Mouse (Mus musculus) WW6 (cell line): Measurements from ENCODE around the gene Gm3336.

Experiments
- DNase-seq: peaks from one replicate; pipeline ENCODE4 v3.0.0-alpha.2; 2013; ENCODE audit warnings: low read depth, low spot score

The Gm3336 gene

DNA sequence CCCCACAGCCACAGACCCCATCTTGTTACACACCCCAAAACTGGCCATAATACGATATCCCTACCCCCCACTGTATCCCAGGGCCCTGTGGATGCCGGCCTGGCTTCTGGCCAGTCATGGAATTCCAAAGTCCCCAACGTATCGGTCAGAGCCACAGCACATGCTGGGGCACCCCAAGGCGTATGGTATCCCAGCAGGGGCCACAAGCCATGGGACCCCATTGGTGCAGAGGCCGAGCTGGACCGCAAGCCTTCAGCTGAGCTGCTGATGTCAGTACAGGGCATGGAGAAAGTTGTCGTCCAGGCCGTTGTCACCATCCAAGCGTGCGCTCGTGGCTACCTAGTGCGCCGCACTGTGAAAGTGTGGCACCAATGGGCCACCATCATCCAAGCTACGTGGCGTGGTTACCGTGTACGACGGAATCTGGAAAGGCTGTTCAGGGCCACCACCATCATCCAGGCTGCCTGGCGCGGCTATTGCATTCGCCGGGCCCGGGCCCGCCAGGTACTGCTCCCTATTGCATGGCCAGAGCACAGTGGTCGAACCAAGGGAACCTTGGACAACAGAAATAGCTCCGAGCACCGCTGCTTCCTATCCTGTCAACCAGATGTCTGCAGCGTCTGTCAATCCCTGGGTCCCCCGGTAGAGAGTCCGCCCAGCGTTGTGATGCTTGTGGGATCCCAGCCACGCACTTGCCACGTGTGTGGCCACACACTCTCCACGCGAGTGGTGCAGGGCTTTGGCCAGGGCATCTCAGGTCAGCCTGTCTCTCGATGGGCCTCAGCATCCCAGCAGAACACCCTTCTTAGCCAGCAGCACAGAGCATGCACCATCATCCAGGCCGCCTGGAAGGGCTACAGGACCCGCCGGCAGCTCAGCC, 1.6 kb upstream of the Gm3336 start:
- peak; percentile 33 for DNase-seq

DNA sequence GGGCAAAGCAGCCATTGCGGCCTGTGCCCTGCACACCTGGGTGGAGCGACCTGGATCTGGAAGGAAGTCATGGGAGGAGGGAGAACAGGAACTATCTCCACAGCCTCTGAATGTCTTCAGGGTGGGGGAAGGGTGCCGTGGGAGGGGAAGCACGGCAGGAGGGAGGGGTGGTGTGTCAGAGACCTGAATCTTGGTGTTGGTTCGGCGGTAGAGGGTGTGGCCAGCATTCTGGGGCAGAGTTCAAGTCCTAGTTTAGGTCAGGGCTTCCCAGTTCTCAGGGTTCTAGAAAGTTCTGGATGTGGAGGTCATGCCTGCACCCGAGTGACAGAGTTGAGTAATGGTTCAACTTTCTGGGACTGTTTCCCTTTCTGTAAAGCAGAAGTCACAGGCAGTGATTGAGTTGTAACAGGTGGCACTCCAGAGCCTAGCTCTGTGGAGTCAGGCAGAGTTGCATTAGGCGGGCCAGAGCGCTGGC, 1.5 kb downstream of the Gm3336 start:
- no peak for DNase-seq

DNA sequence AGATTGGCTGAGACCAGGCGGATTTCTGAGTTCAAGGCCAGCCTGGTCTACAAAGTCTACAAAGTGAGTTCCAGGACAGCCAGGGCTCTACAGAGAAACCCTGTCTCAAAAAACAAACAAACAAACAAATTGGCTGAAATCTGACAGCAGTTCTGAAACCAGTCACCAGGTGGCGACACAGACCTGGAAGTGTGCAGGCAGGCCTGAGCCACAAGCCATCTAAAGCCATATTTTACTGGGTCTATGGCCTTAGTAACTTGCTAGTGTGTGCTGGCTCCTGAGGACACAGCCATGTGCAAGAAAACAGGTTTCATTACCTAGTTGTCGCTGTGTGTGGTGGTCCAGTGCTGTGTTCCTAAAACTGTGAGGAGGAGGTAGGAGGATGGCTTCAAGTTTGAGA, 2.4 kb downstream of the Gm3336 start:
- DNase-seq = no peak

DNA sequence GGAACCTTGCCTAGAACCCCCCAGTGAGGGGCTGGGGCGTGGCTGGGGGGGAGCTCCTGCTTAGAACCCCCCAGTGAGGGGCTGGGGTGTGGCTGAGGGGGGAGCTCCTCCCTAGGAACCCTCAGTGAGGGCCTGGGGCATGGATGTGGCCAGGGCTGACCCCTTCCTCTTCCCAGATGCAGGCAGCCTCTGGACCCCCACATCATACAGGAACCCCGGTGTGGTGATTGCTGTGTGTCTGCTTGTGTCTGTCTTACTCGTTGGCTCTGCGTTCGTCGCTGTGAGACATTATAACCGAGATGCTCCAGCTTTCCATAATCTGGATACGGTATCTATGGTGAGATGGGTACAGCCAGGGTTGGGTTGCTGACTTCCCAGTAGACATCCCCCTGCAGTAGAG, 3.3 kb downstream of the Gm3336 start:
- no peak for DNase-seq

DNA sequence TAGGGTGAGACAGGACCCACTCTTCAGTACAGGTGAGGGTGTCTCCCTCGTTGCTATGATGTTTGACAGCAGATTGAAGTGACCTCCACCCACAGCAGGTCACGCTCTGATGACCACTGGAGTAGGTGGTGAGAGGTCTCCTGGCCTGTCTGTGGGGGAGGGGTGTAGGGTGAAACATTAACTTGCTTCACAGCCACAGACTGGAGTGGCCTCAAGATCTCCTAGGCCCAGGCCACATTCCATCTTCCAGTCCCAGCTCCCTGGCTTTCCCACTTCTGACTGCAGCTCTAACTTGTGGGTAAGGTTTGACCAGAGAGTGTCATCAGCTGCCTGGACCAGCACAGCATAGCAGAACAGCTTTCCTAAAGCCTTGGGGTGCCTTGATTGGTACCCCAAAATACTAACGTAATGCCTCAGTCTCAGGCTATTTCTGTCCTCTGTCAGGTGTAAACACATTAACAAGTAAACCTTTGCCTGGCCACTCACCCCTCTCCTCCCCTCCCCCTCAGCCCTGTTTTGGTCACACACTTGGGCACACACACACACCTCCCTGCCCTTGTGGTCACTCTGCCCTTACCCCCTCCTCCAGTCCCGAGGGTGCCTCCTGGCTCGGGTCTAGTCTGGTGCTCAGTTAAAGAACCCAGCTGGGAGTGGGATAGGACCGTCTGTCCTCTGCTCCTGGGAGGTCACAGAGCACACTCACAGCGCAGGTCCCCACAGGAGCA, 5.3 kb downstream of the Gm3336 start, which contains the start of gene Pde4c:
TSS of gene Pde4c (plus strand) at position 235 of the 725 bp plus-strand sequence.
- DNase-seq = no peak

DNA sequence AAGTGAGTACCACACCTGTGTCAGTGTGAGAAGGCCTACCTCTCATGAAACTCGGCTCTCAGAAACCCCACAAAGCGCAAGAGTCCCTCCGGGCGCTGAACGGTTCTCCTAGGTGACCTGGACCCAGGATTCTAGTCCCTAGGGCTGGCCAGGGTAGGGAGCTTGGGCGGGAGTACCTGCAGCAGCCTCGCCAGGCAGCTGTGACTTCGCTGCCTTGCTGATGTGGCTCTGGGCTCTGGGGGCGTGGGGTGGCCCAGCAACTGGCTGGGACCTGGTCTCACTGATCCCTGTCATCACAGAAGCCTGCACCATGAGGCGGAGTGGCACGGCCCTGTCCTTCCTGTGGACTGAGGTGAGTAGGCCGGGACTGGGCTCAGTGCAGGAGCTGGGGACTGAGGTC, 5.9 kb downstream of the Gm3336 start:
- DNase-seq = no peak

DNA sequence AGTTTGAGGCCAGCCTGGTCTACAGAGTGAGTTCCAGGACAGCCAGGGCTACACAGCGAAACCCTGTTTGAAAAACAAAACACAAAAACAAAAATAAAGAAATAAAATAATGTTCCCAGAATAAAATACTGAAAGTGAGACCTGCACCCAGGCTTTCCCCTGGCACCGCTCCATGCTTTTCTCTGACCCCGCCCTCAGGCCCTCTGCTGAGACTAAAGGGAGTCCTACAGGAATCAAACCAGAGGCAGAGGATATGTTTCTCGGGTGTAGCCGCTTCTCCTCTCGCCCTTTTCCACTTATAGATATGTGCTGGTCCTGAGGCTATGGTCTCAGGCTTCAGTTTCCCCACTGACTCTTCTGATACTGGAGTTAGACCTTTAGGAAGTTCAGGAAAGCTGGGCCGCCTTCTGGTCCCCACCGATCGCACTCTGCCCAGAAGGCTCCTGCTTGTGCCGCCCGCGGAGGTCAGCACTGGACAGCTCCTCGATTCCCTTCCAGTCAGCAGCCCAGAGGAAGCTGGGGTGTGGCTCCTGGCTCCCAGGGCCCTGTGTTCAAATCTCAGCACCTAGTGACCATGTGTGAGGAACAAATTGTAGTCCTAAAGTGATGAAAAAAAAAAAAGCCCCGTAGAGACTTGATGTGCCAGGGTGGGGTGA, 7.6 kb downstream of the Gm3336 start:
- no peak for DNase-seq

DNA sequence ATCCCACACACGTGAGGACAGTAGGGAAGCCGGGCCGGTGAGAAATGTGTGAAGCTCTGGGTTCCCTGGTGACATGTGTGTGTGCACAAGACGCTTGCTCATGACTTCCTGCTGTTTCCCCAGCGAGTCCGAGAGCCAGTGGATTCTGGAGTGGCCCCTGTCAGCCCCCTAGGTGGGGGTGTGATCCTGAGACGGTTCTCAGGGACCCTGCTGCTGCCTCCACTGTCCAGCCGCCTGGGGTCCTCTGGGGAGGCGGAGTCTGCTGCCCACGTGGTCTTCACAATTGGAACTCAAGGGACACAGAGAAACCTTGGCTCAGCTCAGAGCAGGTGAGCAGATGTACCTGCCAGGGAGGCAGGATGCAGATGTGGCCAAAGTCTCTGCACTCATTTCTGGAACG, 8.4 kb downstream of the Gm3336 start:
- DNase-seq = no peak

DNA sequence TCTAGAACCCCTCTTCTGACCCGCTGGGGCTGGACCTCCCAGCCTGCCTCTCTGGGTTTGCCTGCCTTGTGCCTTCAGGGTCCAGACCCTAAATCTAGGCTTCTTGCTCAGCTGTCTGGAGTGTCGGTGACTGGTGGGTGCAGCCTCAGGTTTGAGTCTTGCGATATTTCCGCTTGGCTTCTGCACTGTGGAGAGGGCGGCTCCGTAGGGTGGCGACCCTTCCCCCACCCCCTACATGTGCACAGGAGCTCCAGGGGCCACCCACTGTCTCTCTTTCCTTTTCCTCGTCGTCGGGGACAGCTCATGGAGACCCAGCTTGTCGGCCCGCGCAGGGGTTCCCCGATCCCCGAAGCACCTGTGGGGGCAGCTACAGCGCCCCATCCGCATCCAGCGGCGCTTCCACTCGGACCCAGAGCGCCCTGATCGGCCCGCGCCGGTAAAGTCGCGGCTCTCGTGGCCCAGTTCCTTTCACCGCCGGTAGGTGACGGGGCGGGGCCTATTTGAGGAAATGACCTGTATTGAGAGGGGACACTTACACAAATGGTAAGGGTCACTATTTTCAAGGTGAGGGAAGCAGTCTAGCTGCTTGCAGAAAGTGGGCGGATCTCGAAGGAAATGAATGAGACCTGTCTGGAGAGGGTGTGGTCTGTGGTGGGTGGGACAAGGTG, 11.6 kb downstream of the Gm3336 start:
- no peak for DNase-seq

DNA sequence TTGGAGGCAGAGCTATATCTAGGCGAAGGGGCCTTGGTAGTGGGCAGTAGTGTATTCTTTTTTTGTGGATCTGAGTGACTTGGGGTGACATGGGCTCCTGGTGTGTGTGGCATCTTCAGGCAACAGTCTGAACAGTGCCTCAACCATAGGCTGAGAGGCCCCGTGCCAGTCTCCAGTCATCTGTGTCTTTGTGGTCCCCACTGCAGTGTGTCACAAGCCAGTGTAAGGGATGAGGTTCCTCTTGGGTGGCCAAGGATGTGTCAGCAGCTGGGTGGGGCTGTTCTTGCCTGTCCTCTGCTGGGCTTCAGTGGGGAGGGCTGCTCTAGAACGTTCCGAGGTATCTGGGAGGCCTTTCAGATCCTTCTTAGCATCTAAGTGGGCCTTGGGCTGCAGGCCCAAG, 12.6 kb downstream of the Gm3336 start:
- no peak for DNase-seq

DNA sequence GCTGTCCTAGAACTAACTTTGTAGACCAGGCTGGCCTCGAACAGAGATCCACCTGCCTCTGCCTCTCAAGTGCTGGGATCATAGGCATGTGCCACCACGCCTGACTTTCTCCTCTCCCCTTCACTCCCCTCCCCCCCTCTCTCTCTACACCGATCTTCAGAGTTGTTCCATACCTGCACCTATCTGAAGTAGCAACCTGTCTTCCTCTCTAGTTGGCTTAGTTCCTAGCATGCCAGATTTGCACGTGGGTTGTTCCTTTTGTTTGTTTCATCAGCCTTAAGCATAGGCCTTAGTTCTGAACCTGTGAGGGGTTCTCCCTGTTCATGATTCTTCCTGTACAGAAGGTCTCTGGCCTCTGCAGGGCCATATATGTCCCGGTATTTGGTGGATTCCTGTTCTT, 19.4 kb downstream of the Gm3336 start:
- no peak for DNase-seq

DNA sequence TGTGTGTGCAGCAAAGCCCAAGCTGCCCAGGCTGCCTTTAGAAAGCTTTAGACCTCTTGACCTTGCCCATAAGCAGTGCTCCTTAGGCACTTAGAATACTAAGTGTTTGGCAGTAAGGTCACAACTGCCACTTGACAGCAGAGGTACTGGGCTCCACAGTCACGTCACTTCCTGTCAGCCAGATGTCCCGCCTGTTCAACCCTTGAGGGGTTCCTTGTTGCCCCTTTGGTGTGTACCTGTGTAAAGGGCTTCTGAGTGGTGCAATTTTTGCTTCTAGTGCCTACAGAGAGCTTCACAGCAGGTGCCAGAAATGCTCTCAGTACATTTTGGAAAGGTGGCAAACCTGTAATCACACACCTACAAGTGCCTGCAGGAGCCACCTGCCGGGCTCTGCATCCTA, 19.9 kb downstream of the Gm3336 start:
- DNase-seq = no peak

DNA sequence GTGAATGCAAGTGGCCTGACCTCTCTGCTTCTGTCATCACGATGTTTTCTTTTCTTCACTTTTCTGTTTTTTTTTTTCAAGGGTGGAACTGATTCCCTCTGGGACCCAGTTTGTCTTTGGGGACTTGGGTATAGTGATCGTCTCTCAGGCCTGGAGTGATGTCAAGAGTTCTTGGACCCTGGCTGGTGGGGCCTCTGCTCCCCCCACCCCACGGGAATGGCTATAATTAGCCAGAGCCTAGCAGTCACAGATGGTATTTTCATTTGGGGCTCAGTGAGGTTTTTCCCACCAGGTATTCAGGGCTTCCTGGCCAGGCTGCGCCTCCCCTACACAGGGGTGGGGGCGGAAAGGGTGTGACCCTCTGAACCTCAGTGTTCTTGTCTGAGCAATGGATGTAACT, 23.3 kb downstream of the Gm3336 start:
- DNase-seq = no peak

DNA sequence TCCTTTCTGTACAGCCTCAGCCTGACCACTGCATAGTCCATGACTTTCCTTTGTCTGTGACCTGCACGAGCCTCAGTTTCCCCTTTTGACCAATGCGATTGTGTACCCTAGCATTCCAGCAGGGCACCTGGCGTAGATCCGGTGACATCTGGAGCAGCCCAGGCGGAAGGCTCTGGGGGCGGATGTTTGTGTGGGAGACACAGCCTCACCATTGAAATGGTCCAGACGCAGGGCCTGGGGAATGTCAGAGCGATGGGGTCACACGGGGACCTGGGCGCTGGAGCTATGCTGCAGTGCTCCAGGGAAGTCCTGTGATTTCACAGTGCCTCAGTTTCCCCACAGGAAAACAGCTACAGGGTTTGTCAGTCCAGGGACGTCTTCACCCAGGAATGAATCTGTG, 23.8 kb downstream of the Gm3336 start:
- DNase-seq = no peak

DNA sequence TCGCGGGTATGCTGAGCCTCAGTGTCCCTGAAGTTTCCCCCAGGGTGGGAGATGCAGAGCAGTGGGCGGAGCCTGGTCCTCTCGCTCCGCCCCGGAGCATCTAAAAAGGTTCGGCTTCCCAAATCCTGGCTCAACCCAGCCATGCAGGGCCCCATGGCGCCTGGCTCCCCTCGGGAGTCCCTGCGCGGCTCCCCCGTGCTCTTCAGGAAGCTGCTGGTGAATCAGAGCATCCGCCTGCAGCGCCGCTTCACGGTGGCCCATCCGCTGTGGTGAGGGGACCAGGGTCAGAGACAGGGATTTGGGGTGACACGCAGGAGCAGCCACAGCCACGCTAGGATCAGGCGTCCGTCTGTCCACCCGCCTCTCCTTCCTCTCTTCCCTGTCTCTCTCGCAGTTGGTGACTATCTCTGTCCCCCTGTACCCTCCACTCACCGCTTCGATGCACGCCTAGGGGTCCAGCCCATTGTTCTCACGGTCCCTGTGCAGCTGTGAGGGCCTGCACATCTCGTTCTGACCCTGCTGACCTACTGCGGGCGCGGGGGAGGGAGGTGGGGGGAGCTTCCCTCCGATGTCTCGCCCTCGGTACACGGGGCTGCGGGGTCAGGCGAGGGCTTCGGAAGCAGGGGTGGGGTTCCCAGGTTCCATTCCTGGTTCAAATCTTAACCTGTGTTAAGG, 24.8 kb downstream of the Gm3336 start:
- no peak for DNase-seq

DNA sequence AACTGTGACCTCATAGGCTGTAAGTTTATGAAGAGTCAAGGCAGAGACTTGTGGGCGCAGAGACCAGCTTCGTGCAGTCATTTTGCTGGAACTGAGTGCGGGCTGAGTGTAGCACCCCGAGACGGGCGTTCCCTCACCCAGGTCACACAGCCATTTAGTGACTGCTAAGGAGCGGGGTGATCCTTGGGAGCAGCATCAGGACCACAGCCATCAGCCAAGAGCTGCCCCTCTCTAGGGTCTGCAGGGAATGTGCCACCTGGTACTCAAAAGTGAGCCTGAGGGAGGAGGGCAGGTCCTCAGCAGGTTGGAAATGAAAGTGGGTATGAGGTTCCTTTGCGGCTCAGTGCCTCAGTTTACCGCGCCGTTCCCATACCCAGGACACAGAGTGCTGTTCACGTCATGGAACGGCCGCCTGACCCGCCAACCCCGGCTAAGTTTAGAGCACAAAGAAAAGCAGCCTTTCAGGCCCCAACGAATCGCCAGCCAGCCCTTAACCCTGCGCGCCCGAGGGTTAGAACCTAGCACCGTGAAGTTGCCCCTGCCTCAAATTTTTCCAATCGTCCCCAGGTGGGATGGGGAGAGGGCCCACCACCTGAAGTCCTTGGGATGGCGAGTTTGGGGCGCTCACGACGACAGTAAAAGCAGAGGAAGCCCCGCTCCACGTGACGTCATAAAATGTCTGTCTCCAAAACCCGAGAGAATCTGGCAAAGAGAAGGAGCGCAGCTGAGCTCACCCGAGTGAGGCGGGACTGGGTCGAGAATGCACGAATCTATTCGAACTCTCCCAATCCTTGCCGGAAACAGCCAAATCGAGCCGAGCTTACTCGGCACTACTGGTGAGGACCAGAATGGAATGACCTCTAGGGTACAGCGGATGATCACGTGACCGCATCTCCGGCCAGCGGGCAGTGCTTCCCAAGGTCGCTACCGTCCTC, 25.6 kb downstream of the Gm3336 start:
- no peak for DNase-seq

DNA sequence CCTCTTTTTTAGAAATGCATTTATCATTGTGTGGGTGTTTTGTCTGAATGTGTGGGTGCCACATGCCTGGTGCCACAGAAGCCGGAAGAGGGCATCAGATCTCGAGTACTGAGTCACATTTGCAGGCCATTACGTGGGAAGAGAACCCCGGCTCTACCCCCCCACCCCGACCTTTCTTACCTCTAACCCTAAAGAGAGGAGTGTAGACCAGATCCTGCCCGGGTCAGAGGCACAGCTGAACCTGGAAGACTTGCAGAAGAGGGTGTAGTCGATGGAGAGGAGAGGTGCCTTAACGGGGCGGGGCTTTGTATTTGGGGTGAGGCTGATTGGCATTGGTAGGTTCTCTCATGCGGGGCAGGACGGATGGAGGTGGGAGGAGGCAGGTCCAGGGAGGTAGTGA, 26.5 kb downstream of the Gm3336 start:
- no peak for DNase-seq

DNA sequence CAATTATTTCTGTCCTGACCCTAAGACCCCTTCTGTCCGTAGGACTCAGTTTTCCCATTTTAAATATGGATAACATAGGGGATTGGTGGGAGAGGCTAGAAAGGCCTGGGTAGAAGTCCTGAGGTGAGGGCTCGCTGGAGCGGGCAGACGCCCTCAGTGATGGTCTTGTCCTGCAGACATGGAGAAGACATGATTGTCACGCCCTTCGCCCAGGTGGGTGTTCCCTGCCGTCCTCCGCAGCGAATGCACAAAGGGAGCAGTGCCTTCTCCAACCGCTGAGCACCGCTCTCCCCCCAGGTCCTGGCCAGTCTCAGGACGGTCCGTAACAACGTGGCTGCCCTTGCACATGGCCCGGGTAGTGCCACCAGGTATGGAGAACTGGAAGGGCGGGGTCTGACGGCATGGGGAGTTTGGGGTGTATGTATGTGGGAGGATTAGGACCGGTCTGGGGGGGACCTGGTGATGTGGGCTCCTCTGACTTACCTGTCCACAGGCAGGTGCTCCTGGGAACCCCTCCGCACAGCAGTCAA, 27.4 kb downstream of the Gm3336 start:
- DNase-seq = no peak

DNA sequence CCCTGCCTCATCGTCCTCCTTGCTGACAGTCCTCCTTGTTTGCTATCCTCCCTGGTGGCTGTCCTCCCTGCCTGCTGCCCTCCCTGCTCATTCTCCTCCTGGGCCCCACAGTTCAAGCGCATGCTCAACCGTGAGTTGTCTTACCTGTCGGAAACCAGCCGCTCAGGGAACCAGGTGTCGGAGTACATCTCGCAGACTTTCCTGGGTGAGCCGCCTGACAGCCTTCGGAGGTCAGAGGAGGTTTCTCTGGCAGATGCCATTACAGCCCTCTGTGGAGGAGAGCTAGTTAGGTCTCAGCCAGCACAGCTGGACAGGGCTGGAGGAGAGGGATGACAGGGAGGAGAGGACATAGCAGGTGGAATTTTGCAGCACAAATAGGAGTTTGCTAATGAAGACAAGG, 28.3 kb downstream of the Gm3336 start:
- no peak for DNase-seq
